Mouse (Mus musculus) cerebellum, adult 9-11 months (tissue): ENCODE results near the gene Dhx40.
A peak's percentile ranks its signal among the peaks of the same experiment; 100 is the strongest.
"Not testable (repeated sequence)": the region's sequence is repeated elsewhere in the genome, so short reads cannot be mapped to it uniquely, and the experiment has no call there.

Experiments
- DNase-seq: peaks from one replicate; pipeline ENCODE4 v3.0.0; 2022

The Dhx40 gene

DNA sequence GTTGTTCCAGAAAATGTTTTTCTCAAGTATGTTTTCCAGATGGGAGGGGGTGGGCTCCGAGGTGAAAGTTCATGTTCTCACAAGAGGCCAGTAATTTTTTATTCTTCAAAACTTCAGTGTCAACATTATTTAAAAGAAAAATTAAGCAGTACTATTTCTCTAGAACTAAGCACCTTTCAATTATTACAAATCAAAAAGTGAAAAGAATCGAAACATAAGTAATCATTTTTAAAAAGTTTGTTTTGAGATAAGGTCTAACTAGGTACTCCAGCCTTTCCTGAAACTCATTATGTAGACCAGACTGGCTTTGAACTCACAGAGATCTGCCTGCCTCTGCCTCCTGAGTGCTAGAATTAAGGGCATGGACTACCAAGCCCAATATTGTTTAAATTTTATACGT is 8.7 kb upstream of the Dhx40 start:
- DNase-seq: not testable (repeated sequence)

DNA sequence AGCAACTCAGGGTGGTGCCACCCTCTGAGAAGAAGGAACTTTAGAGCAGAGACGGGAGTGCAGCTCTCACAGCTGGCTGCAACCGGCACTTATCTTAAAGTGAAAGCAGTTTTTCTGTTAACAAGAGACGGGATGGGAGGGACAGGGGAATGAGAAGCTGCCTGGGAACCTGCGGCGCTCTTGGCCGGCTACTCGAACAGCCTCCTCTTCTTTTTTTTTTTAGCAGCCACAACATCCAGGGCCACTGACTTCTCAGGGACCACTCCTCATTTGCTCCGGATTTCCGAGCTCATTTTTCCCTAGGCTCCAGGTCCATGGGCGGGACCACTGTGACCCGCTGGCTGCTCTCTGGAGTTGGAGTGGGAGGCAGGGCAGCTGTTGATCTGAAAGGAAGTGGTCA is 6.9 kb upstream of the Dhx40 start:
- DNase-seq: not testable (repeated sequence)

DNA sequence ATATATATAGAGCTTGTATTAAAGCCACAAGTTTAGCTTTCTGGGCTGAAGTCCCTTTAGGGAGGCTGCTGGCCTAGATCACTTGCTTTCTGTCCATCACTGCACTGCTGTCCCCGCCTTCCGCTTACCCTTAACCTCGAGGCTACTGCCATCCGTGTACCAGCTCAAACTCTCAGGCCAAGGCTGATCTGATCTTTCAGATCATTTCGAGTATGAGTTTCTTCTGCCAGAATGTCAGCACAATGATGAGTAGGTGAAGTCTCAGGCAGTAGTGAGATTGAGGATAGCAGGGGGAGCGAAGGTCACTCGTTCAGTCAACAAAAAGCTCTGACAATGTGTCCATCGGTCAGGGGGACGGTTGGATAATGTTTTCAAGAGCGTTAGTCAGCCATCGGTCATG is 5.7 kb upstream of the Dhx40 start:
- not testable (repeated sequence) for DNase-seq

DNA sequence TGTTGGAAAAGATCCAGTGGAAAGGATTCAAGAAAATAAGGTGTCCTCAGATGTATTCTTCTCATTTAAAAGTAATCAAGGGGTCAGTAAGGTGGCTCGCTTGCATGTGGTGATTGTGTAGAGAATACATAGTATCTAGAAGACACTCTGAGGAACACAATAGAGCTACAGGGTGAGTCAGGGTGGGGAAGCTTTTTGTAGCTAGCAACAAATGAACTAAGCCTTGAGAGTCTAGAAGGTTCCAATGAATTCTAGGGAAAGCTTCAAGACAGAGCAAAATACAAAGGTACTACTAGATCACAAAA is 3.7 kb upstream of the Dhx40 start:
- DNase-seq: no peak

DNA sequence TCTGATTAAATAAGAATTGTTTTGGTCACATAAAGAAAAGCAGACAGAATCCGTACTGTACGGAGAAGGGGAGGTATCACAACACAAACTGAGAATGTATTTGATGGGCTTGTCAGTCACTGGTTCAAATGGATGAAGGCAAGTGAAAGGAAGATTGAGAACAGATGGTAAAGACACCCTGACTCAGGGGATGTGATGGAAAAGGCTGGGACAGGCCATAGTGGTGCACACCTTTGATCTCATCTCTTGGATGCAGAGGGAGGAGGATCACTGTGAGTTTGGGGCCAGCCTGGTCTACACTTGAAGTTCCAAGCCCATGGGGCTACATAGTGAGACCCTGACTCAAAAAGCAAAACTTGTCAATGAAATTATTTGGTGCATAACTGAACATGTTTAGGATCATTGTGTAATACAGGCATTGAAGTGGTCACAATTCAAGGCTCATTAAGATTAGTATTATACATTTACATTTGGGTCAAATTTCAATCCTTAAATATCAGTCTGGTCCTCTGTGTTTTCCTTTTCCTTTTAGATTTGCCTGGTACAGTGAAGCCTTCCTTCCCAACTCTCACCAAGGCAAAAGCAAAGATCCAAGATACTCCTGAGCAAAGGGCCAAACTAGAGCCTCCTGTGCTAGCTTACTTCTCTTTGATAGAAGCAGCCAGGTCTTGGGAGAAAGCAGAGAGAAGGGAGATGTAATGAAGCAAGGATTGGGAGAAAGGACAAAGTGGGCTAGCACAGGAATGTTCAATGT is 3.2 kb upstream of the Dhx40 start:
- no peak for DNase-seq

DNA sequence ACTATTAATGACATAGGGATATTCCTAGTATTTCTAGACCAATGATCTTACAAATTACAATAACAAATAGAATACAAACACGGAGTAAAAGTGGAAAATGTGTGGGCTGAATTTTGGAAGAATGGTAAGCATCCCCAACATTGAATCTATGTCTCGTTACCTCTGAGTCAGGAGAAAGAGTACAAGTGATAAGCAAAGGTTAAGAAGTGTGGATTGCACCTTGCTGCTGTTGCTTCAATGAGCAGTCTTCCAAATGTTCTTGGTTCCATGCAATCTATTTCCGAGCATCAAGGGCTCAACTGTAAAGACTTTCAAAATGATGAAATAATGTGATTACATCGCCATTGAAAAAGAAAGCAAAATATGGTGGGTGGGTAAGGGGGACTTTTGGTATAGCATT is 2.3 kb upstream of the Dhx40 start:
- DNase-seq: no peak

DNA sequence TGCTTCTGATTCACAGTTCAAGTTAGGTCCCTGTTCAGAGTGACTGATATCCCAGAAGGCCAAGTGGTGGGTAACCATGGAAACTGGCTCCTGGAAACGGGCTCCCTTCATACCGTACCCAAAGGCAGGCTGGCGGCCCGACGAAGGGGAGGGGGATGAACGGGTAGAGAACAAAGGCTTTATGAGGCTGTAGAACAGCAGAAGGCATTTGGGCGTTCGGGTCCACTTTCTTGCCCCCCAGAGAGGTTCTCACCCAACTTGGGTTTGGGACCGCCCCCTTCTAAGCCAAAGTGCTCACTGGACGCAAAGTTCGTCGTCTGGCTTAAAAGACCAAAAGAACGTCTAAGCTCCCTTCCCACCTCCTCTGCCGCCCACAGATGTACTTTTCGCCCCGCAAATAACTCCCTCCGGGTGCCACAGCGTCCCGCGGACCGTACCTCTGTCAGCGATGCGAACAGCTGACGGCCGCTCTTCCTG is 507 bp downstream of the Dhx40 start:
- peak; percentile 59 for DNase-seq

DNA sequence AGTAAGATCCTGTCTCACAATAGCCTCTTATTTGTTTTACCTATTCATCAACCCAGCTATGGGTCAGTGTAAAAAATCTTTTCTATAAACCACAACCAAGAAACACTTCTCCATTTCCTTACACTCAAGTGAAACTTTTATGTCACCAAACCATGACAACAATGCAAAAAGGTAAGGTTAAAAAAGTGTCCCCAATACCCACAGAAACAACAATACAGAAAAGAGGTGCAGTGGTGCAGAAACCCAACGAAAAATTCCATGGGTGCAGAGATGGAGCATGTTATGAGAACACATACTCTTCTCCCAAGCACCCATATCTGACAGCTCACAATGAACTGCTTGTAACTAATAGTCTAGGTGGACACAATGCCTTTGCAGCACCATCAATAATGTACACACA is 13.4 kb downstream of the Dhx40 start:
- no peak for DNase-seq

DNA sequence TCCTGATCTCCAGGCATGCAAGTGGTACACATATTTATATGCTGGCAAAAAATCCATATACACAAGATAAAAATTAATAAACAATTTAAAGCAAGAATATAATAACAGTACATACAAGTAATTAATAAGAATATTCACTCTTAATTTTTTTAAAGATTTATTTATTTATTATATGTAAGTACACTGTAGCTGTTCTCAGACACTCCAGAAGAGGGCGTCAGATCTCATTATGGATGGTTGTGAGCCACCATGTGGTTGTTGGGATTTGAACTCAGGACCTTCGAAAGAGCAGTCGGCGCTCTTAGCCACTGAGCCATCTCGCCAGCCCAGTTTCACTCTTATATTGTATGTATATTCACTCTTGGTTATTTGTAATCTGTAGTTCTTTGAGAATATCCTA is 20.1 kb downstream of the Dhx40 start:
- not testable (repeated sequence) for DNase-seq

DNA sequence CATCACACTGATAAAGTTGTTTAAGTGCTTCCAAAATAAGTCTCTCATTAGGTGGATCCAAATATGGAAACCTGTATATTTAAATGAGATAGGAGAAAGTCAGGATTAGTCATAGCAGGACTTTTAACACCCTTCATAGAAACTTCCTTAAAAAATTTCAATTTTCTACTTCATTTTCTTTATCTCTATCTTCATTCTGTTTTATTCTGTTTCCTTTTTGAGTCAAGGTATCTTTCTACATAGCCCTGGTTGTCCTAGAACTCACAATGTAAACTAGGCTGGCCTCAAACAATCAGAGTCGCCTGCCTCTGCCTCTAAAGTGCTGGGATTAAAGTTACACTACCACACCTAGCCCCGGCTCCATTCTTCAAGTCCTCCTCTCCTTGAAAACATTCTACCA is 21.8 kb downstream of the Dhx40 start:
- DNase-seq: no peak

DNA sequence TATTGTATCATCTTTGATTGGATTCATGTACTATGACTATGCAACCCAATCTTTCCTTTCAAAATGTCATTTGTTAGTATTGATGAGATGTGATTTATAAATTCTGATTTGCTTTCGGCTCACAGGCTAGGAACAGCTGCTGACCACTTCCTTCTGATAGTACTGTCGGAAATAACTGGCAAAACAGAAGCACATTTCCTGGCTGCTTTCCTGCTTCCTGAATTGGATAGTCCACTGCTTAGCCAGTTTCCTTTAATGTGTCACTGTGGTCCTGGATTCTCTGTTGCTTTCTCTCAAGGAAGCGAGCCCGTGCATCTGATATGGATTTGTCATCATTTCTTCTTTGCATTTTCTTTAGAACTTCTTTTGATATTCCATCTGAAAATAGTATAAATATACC is 37.7 kb downstream of the Dhx40 start:
- no peak for DNase-seq

DNA sequence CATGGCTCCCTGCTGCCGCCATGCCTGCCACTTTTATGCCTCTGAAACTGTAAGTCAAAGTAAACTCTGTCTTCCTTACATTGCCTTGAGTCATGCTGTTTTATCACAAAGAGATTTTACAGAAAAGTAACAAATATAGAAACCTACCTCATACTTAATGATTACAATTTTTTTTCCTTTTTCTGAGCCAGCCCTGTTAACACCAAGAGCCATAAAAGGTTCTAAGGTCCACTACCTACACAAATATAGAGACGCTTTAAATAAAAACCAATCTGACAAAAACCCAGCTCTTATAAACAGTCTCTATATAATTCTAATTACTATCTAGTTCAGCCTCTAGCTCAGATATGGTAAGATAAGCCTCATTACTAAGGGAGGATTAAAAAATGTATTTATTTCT is 43.0 kb downstream of the Dhx40 start:
- DNase-seq: no peak

DNA sequence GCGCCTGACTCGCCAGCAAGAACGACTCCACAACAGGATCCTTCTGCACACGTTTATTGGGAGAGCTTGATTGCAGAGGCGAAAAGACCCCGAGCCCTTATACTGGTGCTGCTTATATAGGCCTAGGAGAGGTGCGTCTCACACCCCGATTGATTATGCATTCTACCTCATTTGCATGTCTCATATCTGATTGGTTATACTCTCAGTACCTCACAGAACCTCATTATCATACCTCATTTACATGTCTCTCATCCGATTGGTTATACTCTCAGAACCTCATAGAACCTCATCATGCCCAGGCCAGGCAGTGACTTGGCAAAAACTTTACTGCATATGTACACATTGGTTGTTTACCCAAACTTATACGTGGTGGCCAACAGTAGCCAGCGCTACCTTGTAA is 44.4 kb downstream of the Dhx40 start:
- DNase-seq: not testable (repeated sequence)

DNA sequence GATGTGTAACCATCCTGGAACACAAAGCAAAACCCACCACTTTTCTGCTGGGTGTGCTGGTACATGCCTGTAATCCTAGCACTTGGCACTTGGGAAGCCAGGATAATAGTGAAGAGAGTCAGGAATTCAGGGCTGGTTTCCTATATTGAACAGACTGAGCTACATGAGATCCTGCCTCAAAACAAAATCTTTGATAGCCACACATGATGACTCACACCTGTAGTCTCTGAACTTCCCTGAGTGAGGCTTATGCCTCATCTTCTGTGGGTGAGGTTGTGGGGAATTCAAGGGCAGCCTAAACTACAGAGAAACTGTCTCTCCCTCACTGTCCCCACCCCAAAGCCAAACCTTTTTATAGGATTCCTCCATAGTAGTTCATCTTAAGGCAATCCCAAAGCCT is 47.2 kb downstream of the Dhx40 start:
- no peak for DNase-seq

DNA sequence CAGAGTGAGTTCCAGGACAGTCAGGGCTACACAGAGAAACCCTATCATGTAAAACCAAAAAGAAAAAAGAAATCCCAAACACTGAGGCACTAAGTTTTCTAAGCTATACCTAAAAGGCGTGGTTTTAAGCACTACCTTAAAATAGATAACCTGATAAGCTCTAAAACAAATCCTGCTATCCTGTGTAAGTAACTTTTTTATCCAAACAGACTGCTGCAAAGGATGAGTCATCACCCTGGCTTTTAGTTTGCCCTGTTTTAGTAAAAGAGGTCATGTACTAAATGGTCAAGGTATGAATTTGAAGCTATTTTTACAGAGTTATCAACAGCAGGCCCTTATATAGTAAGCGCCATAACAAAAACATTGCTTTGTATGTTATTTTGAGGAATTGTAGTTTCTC is 47.7 kb downstream of the Dhx40 start:
- no peak for DNase-seq

DNA sequence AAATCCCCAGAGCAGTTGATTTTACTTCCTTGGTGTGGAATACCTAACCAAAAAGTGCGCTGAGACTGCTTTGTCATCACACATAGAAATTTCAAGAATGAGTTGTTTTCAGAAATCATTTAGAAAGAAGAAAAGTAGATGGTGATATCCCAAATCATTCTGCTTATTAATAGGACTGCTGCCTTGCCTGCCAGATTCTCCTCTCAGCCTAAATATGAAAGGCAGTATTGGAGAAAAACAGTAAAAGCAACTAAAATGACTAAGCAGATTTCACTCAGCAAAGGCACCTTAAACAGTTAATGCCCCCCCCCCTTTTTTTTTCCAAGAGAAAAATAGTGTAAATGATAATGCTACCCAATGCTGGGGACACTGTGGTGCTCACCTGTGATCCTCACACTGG is 48.3 kb downstream of the Dhx40 start:
- DNase-seq: no peak

DNA sequence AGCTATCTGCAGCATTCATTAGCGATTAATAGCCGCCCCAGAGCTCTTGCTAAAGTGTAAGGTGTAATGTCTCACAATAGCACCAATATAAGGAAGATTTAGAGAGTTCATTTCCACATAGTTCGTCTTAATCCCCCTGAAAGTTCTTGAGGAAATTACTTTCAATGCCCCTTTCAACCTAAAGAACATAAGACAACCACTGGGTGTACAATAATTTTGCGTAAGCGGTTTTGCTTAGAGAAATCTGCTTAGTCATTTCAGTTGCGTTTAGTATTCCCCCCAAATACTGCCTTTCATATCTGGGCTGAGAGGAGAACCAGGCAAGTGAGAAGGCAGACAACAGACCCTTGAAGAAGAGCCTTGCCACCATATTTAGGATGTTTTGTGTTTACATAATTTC is 49.0 kb downstream of the Dhx40 start:
- no peak for DNase-seq

DNA sequence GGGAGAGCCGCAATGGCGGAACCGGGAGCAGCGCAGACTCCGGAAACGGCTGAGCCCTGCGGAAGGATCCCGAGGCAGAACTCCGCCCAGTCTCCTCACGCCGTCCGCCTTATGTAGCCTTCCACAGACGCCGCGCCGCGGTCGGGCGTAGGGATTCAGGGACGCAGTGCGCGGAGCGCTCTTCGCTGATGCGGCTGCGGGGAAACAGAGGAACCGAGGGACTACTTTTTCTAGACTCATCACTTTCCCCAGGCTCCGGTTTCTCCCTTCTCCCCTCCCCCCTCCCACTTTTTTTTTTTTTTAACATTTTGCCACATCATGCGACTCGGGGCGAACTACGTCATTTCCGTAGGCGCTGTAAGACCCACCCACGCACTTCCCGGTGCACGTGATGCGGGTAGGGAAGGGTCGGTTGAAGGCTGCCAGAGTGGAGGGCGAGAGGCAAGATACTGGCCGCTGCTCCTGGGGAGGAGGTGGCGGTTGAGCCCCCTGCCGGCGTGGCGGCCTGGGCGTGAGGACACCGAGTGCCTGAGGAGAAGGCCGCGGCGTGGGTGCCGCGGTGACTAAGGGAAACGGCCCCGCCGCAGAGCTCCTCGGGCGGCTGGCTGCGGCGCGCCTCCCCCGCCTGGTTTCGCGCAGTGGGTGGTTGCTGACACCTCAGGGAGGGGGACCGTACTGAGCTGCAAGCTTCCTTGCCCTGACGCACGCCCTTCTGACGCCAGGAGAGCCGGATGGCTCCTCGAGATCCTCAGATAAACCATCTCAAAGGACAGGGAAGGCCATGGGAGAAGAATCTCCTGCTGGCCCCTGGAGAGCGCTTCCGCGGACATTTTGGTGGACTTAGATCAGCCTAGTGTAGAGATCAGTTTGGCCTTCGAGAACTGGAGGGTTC is 49.8 kb downstream of the Dhx40 start, which contains the start of gene Cltc:
Gene Cltc, minus strand, starts transcription at position 86 of the 892 bp plus-strand sequence.
- DNase-seq: peak; percentile 98

DNA sequence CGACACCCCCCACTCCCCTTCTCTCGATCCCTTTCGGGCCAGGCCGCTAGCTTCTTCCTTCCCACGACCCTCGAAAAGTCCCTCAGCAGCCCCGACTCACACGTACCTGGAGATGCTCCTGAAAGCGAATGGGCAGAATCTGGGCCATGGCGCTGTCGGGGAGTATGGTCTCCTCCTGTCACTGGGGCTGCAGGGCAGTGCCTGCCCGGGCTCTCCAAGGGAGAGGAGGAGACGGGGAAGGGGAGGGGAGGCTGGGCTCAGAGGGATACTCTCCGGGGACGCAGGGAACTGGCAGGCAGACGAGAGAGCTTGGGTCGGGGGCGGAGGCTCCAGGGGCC is 50.4 kb downstream of the Dhx40 start:
- no peak for DNase-seq

DNA sequence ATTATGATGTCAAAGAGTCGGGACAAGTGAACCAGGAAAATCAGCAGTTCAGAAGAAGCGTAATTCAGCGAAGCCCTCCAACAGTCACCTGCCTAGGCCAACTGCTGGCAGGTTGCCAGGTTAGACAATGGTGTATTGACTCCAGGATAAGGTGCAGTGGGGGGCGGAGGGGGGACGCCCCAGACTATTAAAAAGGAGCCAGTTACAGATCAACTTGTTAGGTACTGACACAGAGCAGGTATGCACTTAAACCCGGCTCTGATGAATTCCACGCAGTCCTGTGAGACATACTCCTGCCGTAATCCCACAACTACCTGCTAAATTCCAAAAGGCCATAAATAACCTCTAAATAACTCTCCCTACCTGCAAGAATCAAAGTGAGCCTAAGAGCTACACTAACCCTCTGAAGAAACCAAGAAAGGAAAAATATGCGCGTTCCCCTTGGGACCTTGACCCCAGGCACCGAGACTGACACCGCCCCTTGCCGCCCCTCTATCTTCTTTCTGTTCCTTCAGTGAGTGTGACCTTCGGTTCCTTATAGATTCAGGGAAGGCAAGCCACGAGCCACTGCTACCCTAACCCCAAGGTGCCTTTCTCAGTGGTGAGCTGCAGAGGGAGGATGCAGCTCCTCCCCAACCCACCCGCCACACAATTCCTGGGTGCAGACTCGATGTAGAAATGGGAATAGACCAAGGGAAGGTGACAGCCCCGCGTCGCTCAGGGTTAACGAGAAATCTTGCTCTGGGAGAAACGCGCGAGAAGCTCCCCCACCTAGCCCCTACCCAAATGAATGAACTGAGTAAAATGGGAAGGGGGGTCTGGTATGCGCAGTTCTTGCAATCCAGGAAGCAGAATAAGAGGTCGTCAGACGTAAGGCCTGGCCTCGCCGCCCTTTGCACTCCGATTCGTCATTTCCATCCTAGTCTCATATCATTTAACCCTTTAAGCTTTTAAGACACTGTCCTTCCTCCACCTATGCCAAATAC is 51.1 kb downstream of the Dhx40 start:
- DNase-seq: peak; percentile 70

DNA sequence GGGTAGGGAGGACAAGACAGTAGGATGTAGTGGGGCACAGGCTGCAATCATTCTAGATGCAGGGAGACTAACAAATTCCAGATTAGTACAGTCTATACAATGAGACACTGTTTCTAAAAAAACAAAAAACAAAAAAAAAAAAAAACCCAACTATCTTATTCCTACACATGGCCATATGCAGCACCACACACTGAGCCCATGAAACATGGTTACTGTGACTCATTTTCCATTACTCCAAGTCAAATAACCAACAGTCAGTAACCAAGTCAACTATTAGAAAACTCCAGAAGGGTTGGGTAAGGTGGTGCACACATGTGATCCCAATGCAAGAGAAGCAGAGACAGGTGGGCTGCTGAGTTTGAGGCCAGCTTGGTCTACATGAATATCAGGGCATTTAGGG is 55.1 kb downstream of the Dhx40 start:
- DNase-seq: no peak

DNA sequence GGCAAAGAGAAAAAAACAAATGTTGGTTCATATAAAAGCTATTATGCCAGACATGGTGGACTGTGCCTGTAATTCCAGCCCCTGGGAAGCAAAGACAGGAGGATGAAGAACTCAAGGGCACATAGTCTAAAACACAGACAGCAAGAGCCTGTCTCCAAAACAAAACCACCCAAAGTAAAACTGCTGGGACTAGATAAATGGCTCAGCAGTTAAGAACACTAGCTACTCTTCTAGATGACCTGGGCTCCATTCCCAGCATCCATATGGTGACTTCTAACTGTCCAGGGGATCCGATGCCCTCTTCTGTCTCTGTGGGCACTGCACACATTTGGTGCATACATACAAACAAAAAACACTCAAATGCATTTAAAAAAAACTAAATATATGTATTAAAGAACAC is 56.5 kb downstream of the Dhx40 start:
- DNase-seq: no peak

DNA sequence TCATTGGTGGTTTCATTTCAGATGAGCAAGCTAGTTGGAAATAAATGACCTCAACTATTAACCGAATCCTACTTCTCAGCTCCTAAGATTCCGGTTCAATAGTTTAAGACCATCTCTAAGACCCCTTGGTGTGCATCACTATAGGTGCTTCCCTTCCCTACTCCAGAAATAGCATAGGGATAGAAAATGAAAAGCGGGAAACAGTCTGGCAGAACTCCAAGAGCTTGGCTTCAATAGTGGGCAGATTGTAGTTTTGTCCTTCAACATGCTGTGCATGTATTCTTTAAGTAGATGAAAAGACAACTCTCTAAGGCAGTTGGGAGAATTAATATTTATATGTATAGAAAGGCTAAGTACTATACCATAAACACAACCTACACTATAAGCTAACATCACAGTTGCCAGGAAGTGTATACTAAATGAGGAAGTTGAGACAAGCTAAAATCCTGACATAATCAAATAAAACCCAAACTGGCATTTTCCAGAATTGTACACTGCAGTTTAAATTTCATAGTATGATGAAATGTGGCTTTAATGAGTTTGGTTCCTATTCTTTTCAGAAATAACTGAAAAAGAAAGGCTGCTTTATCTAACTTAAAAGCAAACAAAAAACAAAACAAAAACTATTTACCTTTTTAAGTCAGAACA is 57.6 kb downstream of the Dhx40 start:
- DNase-seq: peak; percentile 44
